Mouse (Mus musculus) splenic B cell, adult 2 months (primary cell): Measurements from ENCODE around the gene Mosmo.

Experiments
- DNase-seq: peaks from one replicate; pipeline ENCODE4 v3.0.0-alpha.2; 2011; ENCODE audit warnings: low read depth, low spot score
- H3K27me3 ChIP-seq: 2 replicates; pipeline ENCODE4 v1.6.1; 2012; ENCODE audit warnings: mild to moderate bottlenecking, low read length, moderate library complexity, mixed read lengths; ENCODE audit not compliant: control insufficient read depth, poor library complexity, insufficient read depth, severe bottlenecking
- H3K36me3 ChIP-seq: 2 replicates; pipeline ENCODE4 v1.6.1; 2012; ENCODE audit warnings: mild to moderate bottlenecking, low read length, moderate library complexity, mixed read lengths; ENCODE audit not compliant: control insufficient read depth, poor library complexity, insufficient read depth, severe bottlenecking

Mosmo gene

GRCm38 (mm10) chr7:120771389-120771788 is 94.0 kb downstream of the Mosmo start:
- no peak for DNase-seq
- Histone ChIP-seq H3K36me3 (no peaks in the 10 kb centered on the region), H3K27me3 (no peaks in the 10 kb centered on the region)

- Histone ChIP-seq H3K36me3 (no peaks in the 10 kb centered on the region), H3K27me3 (no peaks in the 10 kb centered on the region)
- DNase-seq = no peak
These were observed 100.6 kb downstream of the Mosmo start for GRCm38 (mm10) chr7:120778012-120778411.
